Mouse (Mus musculus) retina, postnatal 7 days (tissue): ENCODE data around the gene Gpr146.

ENCODE experiments used
- DNase-seq: peaks from one replicate; pipeline ENCODE4 v3.0.0-alpha.2; 2012; ENCODE audit warnings: low read depth, low spot score

Gpr146 gene

GRCm38 (mm10) chr5:139427989-139428388 lies 50.5 kb downstream of the Gpr146 start:
- DNase-seq: no peak

DNA sequence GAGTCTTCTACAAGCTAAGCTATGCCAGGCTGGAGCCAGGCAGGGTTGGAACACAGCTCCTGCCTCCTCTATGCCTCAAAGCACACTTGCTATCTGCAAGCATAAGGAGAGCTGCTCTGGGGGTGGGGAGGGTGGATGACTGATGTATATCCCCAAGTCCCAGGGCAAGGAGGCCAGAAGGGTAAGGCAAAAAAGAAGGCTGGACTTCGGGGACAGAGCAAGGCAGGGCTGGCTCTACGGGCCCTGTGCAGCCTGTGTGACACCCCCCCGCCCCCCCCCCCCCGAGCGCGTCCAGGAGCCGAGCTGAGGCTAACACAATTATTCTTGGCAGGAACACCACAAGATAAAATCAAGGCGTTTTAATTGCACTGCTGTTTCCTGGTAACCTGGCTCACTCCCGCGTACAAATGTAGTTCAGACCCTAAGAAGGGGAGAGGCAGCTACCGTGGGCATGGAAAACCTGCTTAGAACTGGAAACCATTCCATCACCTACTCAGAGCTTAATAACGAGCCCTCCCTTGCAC lies 52.4 kb downstream of the Gpr146 start:
- no peak for DNase-seq

DNA sequence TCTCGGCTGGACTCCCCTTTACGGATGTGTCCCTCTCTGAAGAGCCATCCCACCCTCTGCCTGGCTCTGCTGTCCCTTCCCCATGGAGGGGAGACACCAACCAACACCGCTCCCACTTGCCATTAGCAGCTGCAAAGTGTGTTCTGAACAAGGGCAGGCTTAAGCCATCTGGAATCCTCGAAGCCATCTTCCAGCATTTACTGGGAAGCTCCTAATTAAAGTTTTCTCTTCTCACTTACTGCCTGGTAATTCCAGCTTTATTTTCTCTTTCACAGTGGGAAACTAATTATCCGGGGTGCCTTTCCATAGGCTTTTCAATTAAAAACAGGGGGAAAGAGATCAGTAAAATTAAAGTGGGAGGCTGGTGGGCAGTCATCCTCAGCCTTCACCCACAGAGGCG lies 54.8 kb downstream of the Gpr146 start:
- DNase-seq: no peak

DNA sequence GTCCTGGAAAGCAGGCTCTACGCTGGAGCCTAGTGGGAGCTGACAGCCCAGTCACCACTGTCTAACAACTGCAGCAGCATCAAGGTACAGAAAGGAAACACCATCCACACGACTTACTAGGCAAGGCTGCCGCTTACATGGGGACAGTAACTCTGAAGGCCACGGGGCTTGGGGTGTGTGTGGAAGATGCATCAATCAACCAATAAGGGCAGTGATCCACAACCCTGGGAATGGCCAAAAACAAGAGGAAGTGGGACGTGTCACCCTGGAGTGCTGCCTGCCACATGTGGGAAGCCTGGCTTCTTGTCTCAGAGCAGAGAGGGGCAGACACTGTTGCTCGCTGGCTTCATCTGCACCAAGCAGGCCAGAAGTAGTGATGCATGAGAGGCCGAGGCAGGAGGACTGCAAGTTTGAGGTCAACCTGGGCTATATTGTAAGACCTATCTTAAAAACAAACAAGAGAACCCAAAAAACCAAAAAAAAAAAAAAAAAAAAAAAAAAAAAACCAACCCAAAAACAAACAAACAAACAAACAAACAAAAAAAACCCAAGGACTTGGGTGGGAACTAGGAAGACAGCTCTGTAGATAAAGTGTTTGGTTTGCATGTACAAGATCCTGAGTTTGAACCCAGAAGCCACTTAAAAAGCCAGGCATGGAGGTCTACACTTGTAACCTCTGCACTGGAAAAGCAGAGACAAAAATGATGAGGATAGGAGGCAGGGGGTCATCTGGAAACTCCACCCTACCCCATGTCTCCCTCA lies 55.4 kb downstream of the Gpr146 start:
- DNase-seq: no peak

GRCm38 (mm10) chr5:139433842-139434568 lies 56.5 kb downstream of the Gpr146 start:
- DNase-seq: no peak

DNA sequence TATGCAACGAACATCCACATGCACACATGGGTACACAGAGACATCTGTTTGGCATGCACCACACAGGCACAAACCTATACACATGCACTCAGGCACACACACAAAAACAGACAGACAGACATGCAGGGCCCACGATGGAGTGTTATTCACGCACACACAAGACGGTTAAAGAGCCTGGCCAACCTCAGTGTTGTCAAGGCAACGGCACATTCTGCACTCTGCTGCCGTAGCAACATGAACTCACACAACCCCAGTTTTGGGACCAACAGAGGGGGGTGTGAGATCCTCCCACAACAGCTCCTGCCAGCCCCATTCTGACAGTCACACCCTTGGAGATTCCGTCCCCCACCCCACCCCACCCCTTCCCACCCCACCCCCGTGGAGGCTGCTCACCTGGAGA lies 57.4 kb downstream of the Gpr146 start:
- DNase-seq: no peak

DNA sequence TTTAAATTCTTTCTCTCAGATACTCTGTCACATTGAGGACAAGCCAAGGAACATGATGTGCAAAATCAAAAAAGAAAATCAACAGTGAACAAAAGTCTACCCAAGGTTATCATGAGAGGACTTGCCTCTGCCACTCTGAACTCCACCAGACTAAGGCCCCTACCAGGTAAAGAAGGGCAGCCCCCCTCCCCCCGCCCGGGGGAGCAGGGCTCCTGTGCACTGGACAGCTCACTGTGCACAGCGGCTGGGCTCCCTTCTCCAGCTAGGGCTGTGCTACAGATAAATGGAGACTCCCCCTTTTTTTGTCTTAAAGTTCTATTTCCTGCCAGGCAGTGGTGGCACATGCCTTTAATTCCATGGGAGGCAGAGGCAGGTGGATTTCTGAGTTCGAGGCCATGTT lies 60.3 kb downstream of the Gpr146 start:
- no peak for DNase-seq

DNA sequence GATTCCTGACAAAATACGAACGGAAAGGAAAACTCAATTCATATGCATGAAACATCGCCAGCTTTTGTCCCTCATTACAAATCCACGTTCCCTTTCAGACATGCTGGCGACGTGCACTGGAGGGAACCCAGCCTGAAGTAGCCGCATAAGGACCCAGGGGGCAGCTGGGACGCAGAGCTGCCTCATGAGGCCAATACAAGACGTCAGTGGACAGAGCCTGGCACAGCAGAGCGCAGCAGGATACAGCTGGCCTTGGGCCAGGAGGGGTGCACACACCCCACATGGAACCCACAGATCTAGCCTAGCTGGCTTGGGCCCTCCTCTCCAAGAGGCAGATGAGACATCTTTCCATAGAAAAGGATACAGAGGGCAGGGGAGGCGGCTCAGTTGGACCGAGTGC lies 60.9 kb downstream of the Gpr146 start:
- DNase-seq: no peak

GRCm38 (mm10) chr5:139440451-139440850 lies 63.0 kb downstream of the Gpr146 start:
- no peak for DNase-seq

DNA sequence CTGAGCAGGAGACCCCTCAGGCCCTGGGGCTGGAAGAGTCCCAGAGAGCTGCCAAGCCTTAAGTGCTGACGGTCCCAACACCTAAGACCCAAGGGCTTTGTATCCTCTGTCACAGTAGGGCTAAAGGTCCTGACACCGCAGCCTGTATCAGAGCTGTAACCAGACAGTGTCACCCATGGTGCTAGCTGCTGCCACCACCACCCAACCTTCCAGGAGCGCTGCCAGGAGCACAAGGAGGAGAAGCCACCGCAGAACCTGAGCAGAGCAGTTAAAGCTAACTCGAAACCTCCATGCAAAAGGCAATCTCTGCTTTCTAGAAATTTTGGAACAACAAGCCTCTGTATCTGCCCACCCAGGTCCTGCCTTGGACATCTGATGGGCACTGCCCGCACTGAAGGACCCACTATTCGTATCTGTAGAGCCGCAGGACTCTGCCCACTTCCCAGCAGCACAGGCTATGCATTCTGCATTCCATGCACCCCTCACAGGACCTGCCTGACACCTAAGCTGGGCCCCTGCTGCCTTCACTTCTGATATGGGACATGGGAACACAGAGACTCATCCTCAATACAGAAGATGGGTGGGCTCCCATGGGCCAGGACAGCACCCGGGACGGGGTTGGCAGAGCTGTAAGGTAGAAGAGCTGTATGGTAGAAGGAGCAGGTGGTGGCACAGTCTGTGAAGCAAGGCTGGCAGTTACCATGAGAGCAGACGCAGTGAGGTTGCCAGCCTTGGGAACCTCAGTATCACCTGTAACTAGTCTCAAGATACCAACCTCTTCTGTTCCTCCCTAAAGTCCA lies 63.6 kb downstream of the Gpr146 start:
- DNase-seq: no peak

- no peak for DNase-seq
These were observed 64.2 kb downstream of the Gpr146 start for GRCm38 (mm10) chr5:139441726-139442018.

- DNase-seq: no peak
These were observed 64.9 kb downstream of the Gpr146 start for GRCm38 (mm10) chr5:139442428-139442827.

- no peak for DNase-seq
These were observed 65.5 kb downstream of the Gpr146 start for GRCm38 (mm10) chr5:139442962-139443361.

GRCm38 (mm10) chr5:139445258-139445657 lies 67.8 kb downstream of the Gpr146 start:
- no peak for DNase-seq
